Mouse (Mus musculus): Measurements from ENCODE around the gene Pdk4.

Pdk4 gene

GRCm38 (mm10) chr6:5495961-5496853 lies at the start of gene Pdk4:
Gene Pdk4, minus strand, starts transcription at chr6:5496309.
- peak; percentile 95 for DNase-seq (ENCODE audit: low read depth, low spot score)

DNA sequence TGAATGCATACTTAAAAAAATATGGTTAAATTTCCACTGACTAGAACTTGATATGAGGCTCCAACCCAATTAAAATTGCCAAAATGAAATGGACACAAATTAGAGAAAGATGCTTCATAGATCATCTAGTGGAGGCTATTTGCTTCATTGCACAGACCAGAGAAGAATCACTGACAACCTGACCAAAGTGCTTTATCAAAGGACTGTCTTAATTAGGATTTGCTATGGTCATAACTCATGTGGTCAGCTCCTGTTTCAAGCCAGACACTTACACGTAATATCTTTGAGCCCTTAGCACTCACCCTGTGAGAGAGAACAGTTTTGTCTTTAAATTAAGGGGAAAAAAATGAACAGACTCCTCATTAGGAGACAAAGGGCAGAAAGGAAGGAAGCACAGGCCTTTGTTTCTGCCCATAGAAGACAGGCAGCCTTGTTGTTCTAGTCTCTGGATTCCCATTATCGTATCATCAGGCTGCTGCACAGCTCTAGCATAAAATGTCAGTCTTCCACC lies 41.8 kb upstream of the Pdk4 start:
- DNase-seq (ENCODE audit: low read depth, low spot score): no peak

- DNase-seq (ENCODE audit: low read depth, low spot score): no peak
These were observed 39.6 kb upstream of the Pdk4 start for GRCm38 (mm10) chr6:5535754-5536153.

DNA sequence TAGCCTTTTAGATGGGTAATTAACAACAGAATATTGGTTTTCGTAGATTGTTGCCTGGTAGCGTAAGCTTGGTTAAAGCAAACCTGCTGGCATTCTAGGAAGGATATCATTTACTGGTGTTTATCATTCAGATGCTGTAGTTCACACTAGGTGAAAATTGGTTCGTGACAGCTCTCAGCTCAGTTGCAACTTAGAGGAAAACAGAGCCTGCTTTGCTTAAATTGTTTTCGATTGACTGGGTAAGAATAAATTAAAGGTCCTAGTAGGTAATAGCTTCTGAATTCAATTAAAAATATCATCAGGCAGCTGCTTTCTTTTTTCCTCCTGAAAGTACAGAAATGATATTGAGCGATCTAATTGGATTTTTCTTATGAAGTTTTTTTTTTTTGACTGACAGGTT lies 21.0 kb upstream of the Pdk4 start:
- DNase-seq (ENCODE audit: low read depth, low spot score): no peak

- DNase-seq (ENCODE audit: low read depth, low spot score): peak; percentile 87
These were observed 13.6 kb upstream of the Pdk4 start for GRCm38 (mm10) chr6:5509757-5510156.

DNA sequence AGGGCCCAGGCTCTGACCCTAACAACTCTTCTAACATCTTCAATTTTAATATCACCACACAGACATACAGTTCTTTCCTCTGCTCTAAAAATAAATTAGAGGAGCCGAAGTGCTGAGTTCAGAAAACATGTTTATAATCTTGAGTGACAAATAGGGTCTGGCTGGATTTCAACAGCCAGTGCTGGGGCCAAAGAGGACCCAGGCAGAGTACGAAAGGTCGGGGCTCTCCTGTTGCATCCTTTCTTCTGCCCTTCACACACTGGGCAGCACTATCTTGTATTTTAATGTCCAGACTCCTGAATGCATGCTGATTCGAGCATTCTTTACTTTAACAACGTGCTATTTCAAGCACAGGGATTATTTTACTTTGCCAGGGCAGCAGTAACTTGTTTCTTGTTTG lies 13.2 kb upstream of the Pdk4 start:
- DNase-seq (ENCODE audit: low read depth, low spot score): peak; percentile 86

DNA sequence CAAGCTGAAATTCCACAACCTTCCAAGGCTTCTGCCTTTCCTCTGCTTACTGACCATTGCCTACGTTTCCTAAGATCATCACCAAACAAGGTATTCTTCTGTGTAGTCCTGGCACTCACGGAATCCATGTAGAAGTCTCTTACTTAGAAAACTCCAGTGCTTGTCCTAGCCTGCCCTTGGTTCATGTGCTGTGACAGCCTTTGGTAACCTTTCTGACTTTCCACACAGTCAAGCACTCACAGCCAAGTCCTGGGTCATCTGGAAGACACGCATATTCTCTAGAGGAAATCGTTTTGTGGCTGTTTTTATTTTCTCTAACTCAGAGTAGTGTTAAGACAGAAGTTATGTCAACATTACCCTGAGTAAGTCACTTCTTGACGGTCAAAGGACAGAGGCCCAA lies 11.7 kb upstream of the Pdk4 start:
- DNase-seq (ENCODE audit: low read depth, low spot score): no peak

GRCm38 (mm10) chr6:5506271-5506670 lies 10.2 kb upstream of the Pdk4 start:
- DNase-seq (ENCODE audit: low read depth, low spot score): no peak

DNA sequence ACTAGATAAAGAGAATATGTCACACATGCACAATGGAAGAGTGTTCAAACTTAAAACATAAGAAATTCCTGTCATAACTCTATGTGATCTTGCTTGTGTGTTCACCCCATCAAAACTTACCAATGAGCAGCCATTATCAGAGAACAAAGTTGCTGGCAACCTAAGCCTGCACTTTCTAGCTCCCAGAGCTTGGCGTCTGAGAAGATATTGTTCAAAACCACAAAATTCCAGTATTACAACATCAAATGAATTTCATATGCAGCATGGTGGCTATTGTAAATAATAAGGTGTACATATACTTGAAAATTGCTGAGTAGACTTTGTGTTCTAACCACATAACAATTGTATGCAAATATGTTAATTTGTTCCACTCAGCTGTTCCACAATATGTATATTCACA lies 6.7 kb upstream of the Pdk4 start:
- no peak for DNase-seq (ENCODE audit: low read depth, low spot score)

DNA sequence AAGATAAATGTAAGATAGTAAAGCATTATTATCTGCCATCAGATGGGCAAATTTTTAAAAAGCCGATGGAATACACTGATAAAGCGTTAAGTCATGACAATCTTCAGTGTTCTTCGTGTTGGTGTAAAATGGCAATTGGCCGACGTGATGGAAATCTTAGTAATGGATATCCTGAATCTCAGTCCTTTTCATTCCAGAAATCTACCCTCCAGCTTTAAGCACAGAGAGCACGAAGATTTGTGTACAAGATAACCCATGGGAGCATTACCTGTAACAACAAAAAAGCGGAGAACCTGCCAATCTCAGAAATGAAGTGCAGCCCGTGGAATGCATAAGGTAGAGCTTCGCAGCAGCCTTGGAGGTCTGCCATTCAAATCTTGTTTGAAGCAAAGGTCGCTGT lies 5.4 kb upstream of the Pdk4 start:
- no peak for DNase-seq (ENCODE audit: low read depth, low spot score)

- peak; percentile 67 for DNase-seq (ENCODE audit: low read depth, low spot score)
These were observed 2.6 kb upstream of the Pdk4 start for GRCm38 (mm10) chr6:5498740-5499139.

- no peak for DNase-seq (ENCODE audit: low read depth, low spot score)
These were observed 736 bp upstream of the Pdk4 start for GRCm38 (mm10) chr6:5496854-5497235.

DNA sequence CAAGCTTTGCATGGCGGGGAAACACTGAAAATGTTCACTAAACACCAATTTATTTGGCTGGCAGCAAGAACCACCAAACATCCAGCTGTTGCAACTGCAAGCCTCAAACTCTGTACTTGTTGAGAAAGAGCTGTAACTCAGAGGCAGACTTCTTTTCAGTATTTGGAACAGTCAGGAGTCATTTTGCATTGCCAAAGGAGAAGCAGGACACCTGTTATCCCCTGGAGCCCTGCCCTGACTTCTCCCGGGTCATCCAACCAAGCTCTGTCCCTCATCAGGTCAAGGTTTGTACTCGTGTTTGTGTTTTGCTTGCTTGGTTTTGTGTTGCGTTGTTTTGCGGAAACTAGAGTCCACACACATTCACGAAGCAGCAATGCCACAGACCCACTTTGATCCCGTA lies 11.1 kb downstream of the Pdk4 start:
- DNase-seq (ENCODE audit: low read depth, low spot score): no peak

GRCm38 (mm10) chr6:5482270-5482783 lies 13.8 kb downstream of the Pdk4 start:
- DNase-seq (ENCODE audit: low read depth, low spot score): no peak

GRCm38 (mm10) chr6:5481066-5481465 lies 15.0 kb downstream of the Pdk4 start:
- no peak for DNase-seq (ENCODE audit: low read depth, low spot score)

DNA sequence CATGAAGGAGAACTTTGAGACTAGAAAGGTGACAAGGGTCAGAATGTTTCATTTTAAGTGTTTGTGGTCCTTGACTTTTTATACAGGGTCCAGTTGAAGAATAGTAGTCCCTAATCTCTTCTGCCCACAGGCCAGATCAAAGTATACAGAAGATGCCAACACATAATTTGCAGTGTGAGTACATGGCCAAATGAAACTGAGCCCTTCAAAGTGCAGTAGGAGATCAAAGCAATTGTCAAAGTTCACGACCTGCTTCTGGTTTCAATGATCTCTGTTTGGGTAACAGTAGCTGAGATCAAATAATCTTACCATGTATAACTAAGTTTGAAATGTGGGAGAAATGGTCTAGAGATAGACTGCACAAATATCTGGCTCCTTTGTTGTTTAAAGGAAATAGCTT lies 22.1 kb downstream of the Pdk4 start:
- no peak for DNase-seq (ENCODE audit: low read depth, low spot score)

- no peak for DNase-seq (ENCODE audit: low read depth, low spot score)
These were observed 23.4 kb downstream of the Pdk4 start for GRCm38 (mm10) chr6:5472692-5473091.

- DNase-seq (ENCODE audit: low read depth, low spot score): no peak
These were observed 25.4 kb downstream of the Pdk4 start for GRCm38 (mm10) chr6:5470480-5471318.

DNA sequence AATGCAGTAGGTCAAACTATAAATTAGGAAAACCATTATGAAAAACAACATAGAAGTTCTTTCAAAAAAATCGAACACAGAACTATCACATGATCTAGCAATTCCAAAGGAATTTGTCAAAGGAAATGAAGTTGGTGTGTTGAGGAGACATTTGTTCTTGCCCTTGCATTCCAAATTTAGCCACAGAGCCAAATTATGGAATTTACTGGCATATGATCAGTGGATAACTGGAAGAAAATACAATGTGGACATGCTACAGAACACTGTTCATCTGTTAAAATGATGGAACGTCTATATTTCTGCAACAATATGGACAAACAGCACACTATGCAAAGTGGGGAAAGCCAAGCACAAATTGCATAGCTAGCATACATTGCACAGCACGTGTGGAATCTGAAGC lies 40.3 kb downstream of the Pdk4 start:
- DNase-seq (ENCODE audit: low read depth, low spot score): no peak

DNA sequence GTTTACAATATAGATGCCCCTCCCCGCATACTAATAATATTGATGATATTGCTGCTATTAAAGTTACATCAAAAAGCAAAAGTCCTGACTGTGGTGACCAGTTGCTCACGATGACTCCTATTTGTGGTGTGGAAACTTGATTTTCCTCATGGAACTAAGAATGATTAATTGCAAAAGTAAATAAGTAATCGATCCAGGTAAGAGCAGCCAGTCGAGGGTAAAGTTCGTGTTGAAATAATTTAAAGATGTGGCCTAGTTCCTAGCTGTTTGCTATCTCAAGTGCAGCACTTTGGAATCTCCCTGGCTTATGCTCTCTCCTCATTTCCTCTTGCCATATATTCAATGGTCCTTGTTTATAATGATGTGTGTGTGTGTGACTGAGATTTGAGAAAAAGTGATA lies 46.2 kb downstream of the Pdk4 start:
- no peak for DNase-seq (ENCODE audit: low read depth, low spot score)

- no peak for DNase-seq (ENCODE audit: low read depth, low spot score)
These were observed 47.7 kb downstream of the Pdk4 start for GRCm38 (mm10) chr6:5448396-5448795.

DNA sequence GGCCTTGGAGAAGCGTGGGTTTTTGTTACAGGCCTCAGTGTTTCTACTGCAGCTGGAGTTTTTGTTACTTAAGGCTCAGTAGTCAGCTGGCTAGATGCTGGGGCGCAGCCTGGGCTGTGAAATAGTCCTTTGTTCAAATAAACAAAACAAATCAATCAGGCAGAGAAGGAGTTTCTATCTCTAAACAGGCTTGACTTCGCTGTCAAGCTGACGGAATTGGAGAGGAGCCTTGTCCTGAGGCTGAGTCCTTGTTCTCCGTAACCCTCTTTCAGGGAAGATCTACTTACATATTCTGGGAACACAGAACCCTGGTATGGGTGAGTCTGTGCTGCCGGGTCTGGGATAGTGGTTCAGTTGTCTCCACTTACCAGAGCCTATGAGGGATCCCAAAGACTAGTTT lies 48.6 kb downstream of the Pdk4 start:
- DNase-seq (ENCODE audit: low read depth, low spot score): no peak
